9 mouse cellular contexts compared by ENCODE assay signal in genomic region chr15:93222475-93222874, GRCm38 (mm10). TPM values are rescaled to one million over a fixed set of nuclear protein-coding genes. Genes with fewer than 3 reads are reported as not detected.
DNase-seq lines count a peak whose midpoint lies in the region; ATAC-seq and TF ChIP-seq lines count a peak whose summit lies in the region.
"Had no signal": no experiment of that assay in that cellular context is flagged by ENCODE, and none has a peak within 500 bp of the region (broad histone marks: within the 10 kb centered on the region; RNA-seq: fewer than 3 reads in every experiment).

No protein-coding gene starts in this region.

- no peak for TF ChIP-seq EP300 in liver, embryonic 14.5 days (IDR thresholded peaks at IDR 0.05; ENCODE audit: low read depth)

- no peaks in the 10 kb centered on the region for H3K4me1 ChIP-seq in cerebellum, adult 2 months (ENCODE audit: control insufficient read depth, insufficient read depth, low read length)
- H3K4me1 ChIP-seq in liver, embryonic 14.5 days (replicated peaks; ENCODE audit: control insufficient read depth in 2 of 2, insufficient read depth in 2 of 2, low read length in 1 of 2), result no peaks in the 10 kb centered on the region
- no peaks in the 10 kb centered on the region for H3K4me1 ChIP-seq in cortical plate, adult 2 months (ENCODE audit: control insufficient read depth, insufficient read depth, low read length)

- no peak overlapping the region for H3K9ac ChIP-seq in liver, embryonic 14.5 days (replicated peaks)

- H3K27me3 ChIP-seq in cerebellum, adult 2 months (ENCODE audit: control insufficient read depth, insufficient read depth, low read length), result no peaks in the 10 kb centered on the region
- no peaks in the 10 kb centered on the region for H3K27me3 ChIP-seq in liver, embryonic 14.5 days (ENCODE audit: control insufficient read depth, insufficient read depth, low read length)

- WGBS in cerebellum, adult 2 months, result 67% methylated on average over 7 of the region's 7 CpGs
- 45% methylated on average over 7 of the region's 7 CpGs for WGBS in liver, embryonic 14.5 days (ENCODE audit: insufficient replicate concordance)

- intact Hi-C loops in left cerebral cortex, postnatal 14 days (cut with DNase I), result loop anchor here (10.0 kb wide), 2 partner anchors 698 to 958 kb away; no protein-coding TSS in a partner anchor

- no peak for TF ChIP-seq POLR2A in cerebellum, adult 2 months (IDR thresholded peaks at IDR 0.05; ENCODE audit: borderline replicate concordance, insufficient read depth, low read length)
- no peak for TF ChIP-seq POLR2A in cortical plate, adult 2 months (IDR thresholded peaks at IDR 0.05; ENCODE audit: extremely low read depth, insufficient read depth, low read length)

- no peaks in the 10 kb centered on the region for H3K36me3 ChIP-seq in liver, embryonic 14.5 days (replicated peaks; ENCODE audit: control insufficient read depth, insufficient read depth, low read depth)

- no peak overlapping the region for H3K4me3 ChIP-seq in cerebellum, adult 2 months (replicated peaks; ENCODE audit: insufficient read depth, low read depth, low read length)
- no peak overlapping the region for H3K4me3 ChIP-seq in liver, embryonic 14.5 days (ENCODE audit: insufficient read depth in 1 of 2, low read depth in 2 of 2, low read length in 2 of 2)
- no peak overlapping the region for H3K4me3 ChIP-seq in cortical plate, adult 2 months (ENCODE audit: insufficient read depth, low read length)

- no peak for TF ChIP-seq CTCF in cerebellum, adult 2 months (IDR thresholded peaks at IDR 0.05; ENCODE audit: borderline replicate concordance, insufficient read depth, low read depth, low read length)
- TF ChIP-seq CTCF in liver, embryonic 14.5 days (IDR thresholded peaks at IDR 0.05; ENCODE audit: low read depth), result peak; percentile 46
- TF ChIP-seq CTCF in cortical plate, adult 2 months (IDR thresholded peaks at IDR 0.05; ENCODE audit: extremely low read depth, insufficient read depth, low read length), result peak; percentile 21; the same call in 1 of the 2 replicates

- no peak for ATAC-seq in liver, embryonic 14.5 days (ENCODE audit: insufficient read depth)
- peak; percentile 53 for ATAC-seq in CD4-positive, CD25-positive, alpha-beta regulatory T cell, adult 4 months

- peak; percentile 18 to 34 for DNase-seq in cerebellum, postnatal 10 days
- no peak for DNase-seq in cerebellum, adult 2 months
- DNase-seq in liver, embryonic 14.5 days (ENCODE audit: low read depth in 3 of 3, low spot score in 3 of 3), result no peak
- DNase-seq in liver, result no peak
- no peak for DNase-seq in right cerebral cortex, postnatal 10 days (ENCODE audit: low spot score in 2 of 2)
- no peak for DNase-seq in left cerebral cortex, postnatal 14 days (ENCODE audit: low spot score in 2 of 2)
- DNase-seq: heart, adult 18-20 months had no signal

- no peak overlapping the region for H3K4me2 ChIP-seq in liver, embryonic 14.5 days (ENCODE audit: low read depth)

- no peaks in the 10 kb centered on the region for H3K9me3 ChIP-seq in liver, embryonic 14.5 days (ENCODE audit: control insufficient read depth, low read length)

- H3K27ac ChIP-seq in cerebellum, adult 2 months (ENCODE audit: insufficient read depth, low read length), result no peak overlapping the region
- no peak overlapping the region for H3K27ac ChIP-seq in liver, embryonic 14.5 days
- no peak overlapping the region for H3K27ac ChIP-seq in cortical plate, adult 2 months (ENCODE audit: insufficient read depth, low read length)

RNA-seq across cellular contexts. Expression of gene Gxylt1, which starts 52.5 kb away (rescaled TPM):
- 9.1 and 9.3 TPM in 2 replicates for polyA plus RNA-seq in cerebellum, adult 2 months (2012; rRNA removed)
- 1.8 and 3.0 TPM in 2 replicates for polyA plus RNA-seq in liver, embryonic 14.5 days (2012; rRNA removed)
- polyA plus RNA-seq in liver, embryonic 14.5 days (2014; fragmentation: Nextera tagmentation; extraction: Ambion mirVana), result 2.8 and 2.9 TPM in 2 replicates
- polyA plus RNA-seq in CD4-positive, CD25-positive, alpha-beta regulatory T cell, adult 4 months (2017; shearing (Covaris generic)), result 1 to 10 TPM; 5.6 to 6.6 TPM
- 7.2 and 8.0 TPM in 2 replicates for polyA plus RNA-seq in cortical plate, adult 2 months (2012; rRNA removed)
- 10 to 100 TPM in 1 of 2 experiments, 1 to 10 TPM in 1; 8.9 to 10.1 TPM for total RNA-seq in left cerebral cortex, postnatal 14 days (2021)

Comparison
In these comparisons a context has a peak if more than half of its experiments do, and no peak if none do; other contexts are left out.
1. DNase-seq: peak in cerebellum, postnatal 10 days (2 of 2); none in cerebellum, adult 2 months (0 of 2), liver, embryonic 14.5 days (0 of 3), liver (single experiment), right cerebral cortex, postnatal 10 days (0 of 2) and left cerebral cortex, postnatal 14 days (0 of 2).